Mouse (Mus musculus): ENCODE measurements around the gene Slc11a2. TPM values are rescaled to one million over a fixed set of nuclear protein-coding genes. Genes with fewer than 3 reads are reported as not detected.
"Not testable (repeated sequence)": the region's sequence is repeated elsewhere in the genome, so short reads cannot be mapped to it uniquely, and the experiment has no call there.

Gene Slc11a2
- polyA plus RNA-seq, 1 experiment from 2014 or later = 24.8 TPM

GRCm38 (mm10) chr15:100385705-100386104 is 39.2 kb downstream of the Slc11a2 start:
- H3K4me3 ChIP-seq (ENCODE audit: low read depth, low read length) = no peak overlapping the region
- no peak overlapping the region for H3K27ac ChIP-seq (ENCODE audit: low read length)
- H3K27me3 ChIP-seq (ENCODE audit: control insufficient read depth, insufficient read depth, low read depth, low read length) = no peaks in the 10 kb centered on the region
- WGBS = 90% methylated on average over 9 of the region's 9 CpGs
- H3K4me2 ChIP-seq (ENCODE audit: low read length) = no peak overlapping the region
- ATAC-seq = no peak
- no peaks in the 10 kb centered on the region for H3K9me3 ChIP-seq (replicated peaks; ENCODE audit: control insufficient read depth, low read length, poor library complexity, severe bottlenecking)
- no peaks in the 10 kb centered on the region for H3K36me3 ChIP-seq (ENCODE audit: control insufficient read depth, insufficient read depth, low read length)
- no peaks in the 10 kb centered on the region for H3K4me1 ChIP-seq (ENCODE audit: control insufficient read depth, insufficient read depth, low read length)
- H3K9ac ChIP-seq (ENCODE audit: low read depth, low read length) = no peak overlapping the region

- 69% methylated on average over 2 of the region's 2 CpGs for WGBS
- Histone ChIP-seq H3K4me2 (ENCODE audit: low read length) (no peak overlapping the region), H3K27ac (ENCODE audit: low read length) (no peak overlapping the region), H3K9ac (ENCODE audit: low read depth, low read length) (no peak overlapping the region), H3K27me3 (ENCODE audit: control insufficient read depth, insufficient read depth, low read depth, low read length) (no peaks in the 10 kb centered on the region), H3K4me1 (ENCODE audit: control insufficient read depth, insufficient read depth, low read length) (no peaks in the 10 kb centered on the region), H3K9me3 (replicated peaks; ENCODE audit: control insufficient read depth, low read length, poor library complexity, severe bottlenecking) (no peaks in the 10 kb centered on the region), H3K4me3 (ENCODE audit: low read depth, low read length) (no peak overlapping the region), H3K36me3 (ENCODE audit: control insufficient read depth, insufficient read depth, low read length) (no peaks in the 10 kb centered on the region)
- ATAC-seq = no peak
These were observed 44.8 kb downstream of the Slc11a2 start for GRCm38 (mm10) chr15:100380104-100380503.

- no peak for ATAC-seq
- H3K36me3 ChIP-seq (ENCODE audit: control insufficient read depth, insufficient read depth, low read length) = no peaks in the 10 kb centered on the region
- no peak overlapping the region for H3K4me2 ChIP-seq (ENCODE audit: low read length)
- WGBS = 84% methylated on average over 8 of the region's 8 CpGs
- no peaks in the 10 kb centered on the region for H3K9me3 ChIP-seq (replicated peaks; ENCODE audit: control insufficient read depth, low read length, poor library complexity, severe bottlenecking)
- no peak overlapping the region for H3K27ac ChIP-seq (ENCODE audit: low read length)
- H3K4me1 ChIP-seq (ENCODE audit: control insufficient read depth, insufficient read depth, low read length) = no peaks in the 10 kb centered on the region
- no peaks in the 10 kb centered on the region for H3K27me3 ChIP-seq (ENCODE audit: control insufficient read depth, insufficient read depth, low read depth, low read length)
- H3K9ac ChIP-seq (ENCODE audit: low read depth, low read length) = no peak overlapping the region
- no peak overlapping the region for H3K4me3 ChIP-seq (ENCODE audit: low read depth, low read length)
These were observed 45.2 kb downstream of the Slc11a2 start for GRCm38 (mm10) chr15:100379658-100380057.

GRCm38 (mm10) chr15:100377847-100378505 is 46.9 kb downstream of the Slc11a2 start:
- not testable (repeated sequence) for ATAC-seq; H3K27ac ChIP-seq (ENCODE audit: low read length); H3K9me3 ChIP-seq (replicated peaks; ENCODE audit: control insufficient read depth, low read length, poor library complexity, severe bottlenecking); H3K4me2 ChIP-seq (ENCODE audit: low read length); H3K27me3 ChIP-seq (ENCODE audit: control insufficient read depth, insufficient read depth, low read depth, low read length); H3K9ac ChIP-seq (ENCODE audit: low read depth, low read length); H3K4me3 ChIP-seq (ENCODE audit: low read depth, low read length); H3K4me1 ChIP-seq (ENCODE audit: control insufficient read depth, insufficient read depth, low read length); H3K36me3 ChIP-seq (ENCODE audit: control insufficient read depth, insufficient read depth, low read length)
- WGBS = 26% methylated on average over 3 of the region's 9 CpGs

- no peak for ATAC-seq
- no peaks in the 10 kb centered on the region for H3K9me3 ChIP-seq (replicated peaks; ENCODE audit: control insufficient read depth, low read length, poor library complexity, severe bottlenecking)
These were observed 49.8 kb downstream of the Slc11a2 start for GRCm38 (mm10) chr15:100375066-100375465.

GRCm38 (mm10) chr15:100367119-100367518 is 57.8 kb downstream of the Slc11a2 start:
- H3K27me3 ChIP-seq (ENCODE audit: control insufficient read depth, insufficient read depth, low read depth, low read length) = no peaks in the 10 kb centered on the region
- H3K4me2 ChIP-seq (ENCODE audit: low read length) = no peak overlapping the region
- no peak for ATAC-seq
- H3K4me3 ChIP-seq (ENCODE audit: low read depth, low read length) = no peak overlapping the region
- no peak overlapping the region for H3K9ac ChIP-seq (ENCODE audit: low read depth, low read length)
- no peak overlapping the region for H3K27ac ChIP-seq (ENCODE audit: low read length)
- H3K9me3 ChIP-seq (replicated peaks; ENCODE audit: control insufficient read depth, low read length, poor library complexity, severe bottlenecking) = no peaks in the 10 kb centered on the region; the same call in 1 of the 2 replicates
- 89% methylated on average over 7 of the region's 7 CpGs for WGBS
- H3K4me1 ChIP-seq (ENCODE audit: control insufficient read depth, insufficient read depth, low read length) = no peaks in the 10 kb centered on the region
- no peaks in the 10 kb centered on the region for H3K36me3 ChIP-seq (ENCODE audit: control insufficient read depth, insufficient read depth, low read length)

More at GRCm38 (mm10) chr15:100375066-100375465, 49.8 kb downstream of the Slc11a2 start:
- no peaks in the 10 kb centered on the region for H3K27me3 ChIP-seq (ENCODE audit: control insufficient read depth, insufficient read depth, low read depth, low read length)
- H3K4me3 ChIP-seq (ENCODE audit: low read depth, low read length) = no peak overlapping the region
- no peak overlapping the region for H3K4me2 ChIP-seq (ENCODE audit: low read length)
- H3K9ac ChIP-seq (ENCODE audit: low read depth, low read length) = no peak overlapping the region
- no peaks in the 10 kb centered on the region for H3K4me1 ChIP-seq (ENCODE audit: control insufficient read depth, insufficient read depth, low read length)
- 37% methylated on average over 5 of the region's 5 CpGs for WGBS
- no peak overlapping the region for H3K27ac ChIP-seq (ENCODE audit: low read length)
- H3K36me3 ChIP-seq (ENCODE audit: control insufficient read depth, insufficient read depth, low read length) = no peaks in the 10 kb centered on the region

- ATAC-seq; H3K27me3 ChIP-seq (ENCODE audit: control insufficient read depth, insufficient read depth, low read depth, low read length); H3K9ac ChIP-seq (ENCODE audit: low read depth, low read length); H3K27ac ChIP-seq (ENCODE audit: low read length); H3K4me1 ChIP-seq (ENCODE audit: control insufficient read depth, insufficient read depth, low read length); H3K4me3 ChIP-seq (ENCODE audit: low read depth, low read length); H3K36me3 ChIP-seq (ENCODE audit: control insufficient read depth, insufficient read depth, low read length); H3K9me3 ChIP-seq (replicated peaks; ENCODE audit: control insufficient read depth, low read length, poor library complexity, severe bottlenecking); H3K4me2 ChIP-seq (ENCODE audit: low read length): not testable (repeated sequence)
- 41% methylated on average over 9 of the region's 9 CpGs for WGBS
These were observed 58.9 kb downstream of the Slc11a2 start for GRCm38 (mm10) chr15:100365967-100366366.

GRCm38 (mm10) chr15:100364242-100364641 is 60.6 kb downstream of the Slc11a2 start, which contains the start of gene Higd1c:
Gene Higd1c (plus strand): TSS chr15:100364542.
- H3K27ac ChIP-seq (ENCODE audit: low read length) = no peak within 1 kb of the TSS
- H3K4me1 ChIP-seq (ENCODE audit: control insufficient read depth, insufficient read depth, low read length) = no peaks in the 10 kb centered on the region
- H3K4me2 ChIP-seq (ENCODE audit: low read length) = no peak within 1 kb of the TSS
- WGBS = 77% methylated on average over 7 of the region's 7 CpGs
- H3K4me3 ChIP-seq (ENCODE audit: low read depth, low read length) = no peak within 1 kb of the TSS
- ATAC-seq = no peak
- H3K27me3 ChIP-seq (ENCODE audit: control insufficient read depth, insufficient read depth, low read depth, low read length) = no peaks in the 10 kb centered on the region
- no peak within 1 kb of the TSS for H3K9ac ChIP-seq (ENCODE audit: low read depth, low read length)
- H3K9me3 ChIP-seq (replicated peaks; ENCODE audit: control insufficient read depth, low read length, poor library complexity, severe bottlenecking) = no peaks in the 10 kb centered on the region; the same call in 1 of the 2 replicates
- no peaks in the 10 kb centered on the region for H3K36me3 ChIP-seq (ENCODE audit: control insufficient read depth, insufficient read depth, low read length)

- WGBS = 92% methylated on average over 5 of the region's 5 CpGs
- Histone ChIP-seq H3K27me3 (ENCODE audit: control insufficient read depth, insufficient read depth, low read depth, low read length) (no peaks in the 10 kb centered on the region), H3K4me1 (ENCODE audit: control insufficient read depth, insufficient read depth, low read length) (no peaks in the 10 kb centered on the region), H3K4me3 (ENCODE audit: low read depth, low read length) (no peak overlapping the region), H3K36me3 (ENCODE audit: control insufficient read depth, insufficient read depth, low read length) (no peaks in the 10 kb centered on the region), H3K9ac (ENCODE audit: low read depth, low read length) (no peak overlapping the region), H3K9me3 (replicated peaks; ENCODE audit: control insufficient read depth, low read length, poor library complexity, severe bottlenecking) (no peaks in the 10 kb centered on the region), H3K4me2 (ENCODE audit: low read length) (no peak overlapping the region), H3K27ac (ENCODE audit: low read length) (no peak overlapping the region)
- no peak for ATAC-seq
These were observed 69.0 kb downstream of the Slc11a2 start for GRCm38 (mm10) chr15:100355876-100356275.

All from midbrain, embryonic 16.5 days (tissue).